Mouse (Mus musculus): ENCODE data around the gene Nckap1l. TPM values are rescaled to one million over a fixed set of nuclear protein-coding genes. Genes with fewer than 3 reads are reported as not detected.
"Not testable (repeated sequence)": the region's sequence is repeated elsewhere in the genome, so short reads cannot be mapped to it uniquely, and the experiment has no call there.

Gene Nckap1l
- 86.4 and 101 TPM in 2 replicates for total RNA-seq (2017)

DNA sequence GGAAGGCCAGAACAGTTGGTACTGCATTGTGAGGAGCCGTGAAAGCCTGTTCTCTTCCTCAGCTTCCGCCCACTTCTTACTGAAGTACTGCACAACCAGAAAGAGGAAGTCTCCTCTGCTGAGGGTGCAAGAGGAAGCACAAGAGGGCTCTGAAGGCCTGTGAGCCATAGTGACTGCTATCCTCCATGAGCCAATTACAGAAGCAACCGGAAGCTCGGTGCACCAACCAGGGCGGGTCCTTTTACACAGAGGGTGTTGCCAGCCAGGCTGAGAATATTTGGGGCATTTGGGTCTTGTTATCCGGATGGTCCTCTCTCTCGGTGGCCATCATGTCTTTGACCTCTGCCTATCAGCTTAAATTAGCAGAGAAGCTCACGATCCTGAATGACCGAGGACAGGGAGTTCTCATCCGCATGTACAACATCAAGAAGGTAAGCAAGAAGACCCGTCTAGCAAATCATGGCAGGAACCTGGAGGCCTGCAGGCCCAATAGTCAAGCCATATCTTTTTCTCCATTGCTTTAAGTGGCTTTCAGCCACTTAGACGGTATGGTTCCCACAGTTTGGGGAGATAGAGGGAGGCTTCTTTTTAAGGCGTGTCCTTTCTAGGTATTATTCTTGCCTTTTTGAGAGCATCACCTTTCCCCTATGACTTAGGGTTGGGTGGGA lies at the start of gene Nckap1l:
Gene Nckap1l (plus strand): TSS at position 244 of the 668 bp plus-strand sequence.
- peak; percentile 100 for ATAC-seq (replicated peaks; ENCODE audit: low read depth, poor library complexity, severe bottlenecking)

DNA sequence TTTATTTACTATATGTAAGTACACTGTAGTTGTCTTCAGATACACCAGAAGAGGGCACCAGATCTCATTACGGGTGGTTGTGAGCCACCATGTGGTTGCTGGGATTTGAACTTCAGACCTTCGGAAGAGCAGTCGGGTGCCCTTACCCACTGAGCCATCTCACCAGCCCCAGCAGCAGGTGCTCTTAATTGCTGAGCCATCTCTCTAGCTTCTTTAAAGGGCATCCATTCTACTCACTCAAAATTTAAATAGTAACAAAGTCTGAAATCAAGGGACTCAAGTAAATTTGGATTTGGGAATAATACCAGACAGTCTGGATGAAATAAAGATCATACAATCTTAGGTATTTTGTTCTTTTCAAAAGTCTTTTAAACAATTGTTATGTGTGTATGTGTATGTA lies 48.0 kb upstream of the Nckap1l start:
- not testable (repeated sequence) for ATAC-seq (replicated peaks; ENCODE audit: low read depth, poor library complexity, severe bottlenecking)

DNA sequence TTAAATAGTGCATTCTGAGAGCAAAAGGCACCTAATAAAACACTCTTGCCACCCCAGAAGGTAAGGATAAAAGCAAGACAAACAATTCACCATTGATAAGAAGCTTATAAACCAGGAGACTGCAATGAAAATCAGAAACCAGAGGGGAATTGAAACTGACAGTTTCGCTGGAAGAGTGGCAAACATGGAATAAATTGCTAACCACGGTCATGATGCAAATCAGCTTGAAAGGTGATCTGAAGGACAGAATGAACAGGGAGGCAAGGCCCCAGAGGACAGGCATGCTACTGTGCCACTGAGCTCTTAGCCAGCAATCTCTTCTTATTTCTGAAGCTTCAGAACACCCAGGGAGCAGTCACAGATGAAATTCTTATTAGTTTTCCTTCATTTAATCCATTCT lies 26.6 kb upstream of the Nckap1l start:
- ATAC-seq (replicated peaks; ENCODE audit: low read depth, poor library complexity, severe bottlenecking): no peak

DNA sequence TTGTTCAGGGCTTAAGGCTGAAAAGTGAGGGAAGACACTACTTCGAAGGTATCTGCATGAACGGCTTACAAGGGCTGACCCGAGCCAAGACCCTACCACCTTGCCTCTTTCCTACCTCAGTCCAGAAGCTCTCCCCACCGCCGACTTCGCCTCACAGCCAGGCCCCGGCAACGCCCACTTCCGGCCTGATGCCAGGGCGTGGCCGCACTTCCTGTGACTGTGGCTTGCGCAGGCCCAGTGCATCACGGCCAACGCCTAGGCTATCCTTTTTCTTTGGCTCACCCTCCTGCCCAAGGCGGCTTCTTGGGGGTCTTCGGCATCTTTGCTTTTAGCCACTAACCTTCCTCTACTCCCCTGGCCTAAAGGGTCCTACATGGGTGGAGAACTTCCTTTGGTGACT lies 23.4 kb upstream of the Nckap1l start, which contains the start of gene Gtsf1:
Gene Gtsf1 (minus strand): TSS at position 230 of the 400 bp plus-strand sequence.
- no peak for ATAC-seq (replicated peaks; ENCODE audit: low read depth, poor library complexity, severe bottlenecking)

DNA sequence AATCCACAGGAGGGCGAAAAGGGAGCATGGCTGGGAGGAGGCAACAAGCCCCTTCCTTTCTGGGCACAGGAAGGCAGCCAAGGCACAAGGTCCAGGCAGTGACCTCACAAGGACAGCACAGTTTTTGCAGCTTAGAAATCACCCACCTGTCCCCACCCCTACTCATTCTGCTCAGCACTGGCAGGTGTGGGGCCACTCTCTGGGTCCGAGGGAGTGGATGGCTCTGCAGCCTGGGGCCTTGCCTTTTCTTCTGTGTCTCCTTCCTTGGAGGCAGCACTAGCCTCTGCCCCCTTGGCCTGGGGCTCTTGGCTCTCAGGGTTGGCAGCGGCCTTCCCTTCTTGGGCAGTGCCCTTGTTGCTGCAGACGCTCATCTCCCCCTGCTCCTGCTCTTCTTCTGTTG lies 7.6 kb upstream of the Nckap1l start:
- ATAC-seq (replicated peaks; ENCODE audit: low read depth, poor library complexity, severe bottlenecking): not testable (repeated sequence)

DNA sequence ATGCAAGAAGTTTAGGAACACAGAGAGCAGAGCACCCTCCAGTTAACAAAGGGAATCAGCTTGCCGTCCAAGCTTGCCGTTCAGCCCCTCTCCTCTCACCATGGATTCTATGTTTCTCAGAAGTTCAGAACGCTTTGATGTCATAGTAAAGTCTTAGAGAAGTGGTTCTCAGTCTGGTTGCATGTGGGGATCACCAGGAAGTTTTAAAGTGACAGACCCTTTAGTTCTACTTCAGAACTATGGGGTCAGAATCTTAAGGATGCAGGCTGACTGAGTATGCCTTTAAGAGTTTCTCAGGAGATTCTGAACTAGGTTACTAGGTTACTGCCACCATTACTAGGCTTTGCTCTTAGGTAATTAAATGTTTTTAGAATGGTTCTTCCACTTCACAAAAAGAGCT lies 5.2 kb upstream of the Nckap1l start, which contains the start of gene Gtsf2:
Gene Gtsf2 (minus strand): TSS at position 101 of the 400 bp plus-strand sequence.
- no peak for ATAC-seq (replicated peaks; ENCODE audit: low read depth, poor library complexity, severe bottlenecking)

DNA sequence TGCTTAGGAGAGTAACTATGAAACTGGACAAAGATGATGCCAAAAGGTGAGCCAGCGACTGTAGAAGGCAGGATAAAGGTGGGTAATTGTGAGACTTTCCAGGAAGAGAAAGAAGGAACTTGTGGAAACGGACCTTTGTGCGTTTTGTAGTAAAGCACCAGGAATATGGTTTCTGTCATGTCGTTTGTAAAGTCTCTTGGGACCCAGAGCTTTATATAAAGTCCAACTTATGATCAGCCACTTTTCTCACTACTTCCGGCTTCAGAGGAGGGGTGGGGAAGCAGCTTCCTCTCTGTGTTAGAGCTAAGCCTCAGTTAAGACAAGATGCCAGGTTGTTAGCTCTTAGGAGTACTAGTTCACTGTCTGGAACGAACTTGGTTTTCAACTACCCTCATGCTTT lies 855 bp downstream of the Nckap1l start:
- ATAC-seq (replicated peaks; ENCODE audit: low read depth, poor library complexity, severe bottlenecking): no peak

DNA sequence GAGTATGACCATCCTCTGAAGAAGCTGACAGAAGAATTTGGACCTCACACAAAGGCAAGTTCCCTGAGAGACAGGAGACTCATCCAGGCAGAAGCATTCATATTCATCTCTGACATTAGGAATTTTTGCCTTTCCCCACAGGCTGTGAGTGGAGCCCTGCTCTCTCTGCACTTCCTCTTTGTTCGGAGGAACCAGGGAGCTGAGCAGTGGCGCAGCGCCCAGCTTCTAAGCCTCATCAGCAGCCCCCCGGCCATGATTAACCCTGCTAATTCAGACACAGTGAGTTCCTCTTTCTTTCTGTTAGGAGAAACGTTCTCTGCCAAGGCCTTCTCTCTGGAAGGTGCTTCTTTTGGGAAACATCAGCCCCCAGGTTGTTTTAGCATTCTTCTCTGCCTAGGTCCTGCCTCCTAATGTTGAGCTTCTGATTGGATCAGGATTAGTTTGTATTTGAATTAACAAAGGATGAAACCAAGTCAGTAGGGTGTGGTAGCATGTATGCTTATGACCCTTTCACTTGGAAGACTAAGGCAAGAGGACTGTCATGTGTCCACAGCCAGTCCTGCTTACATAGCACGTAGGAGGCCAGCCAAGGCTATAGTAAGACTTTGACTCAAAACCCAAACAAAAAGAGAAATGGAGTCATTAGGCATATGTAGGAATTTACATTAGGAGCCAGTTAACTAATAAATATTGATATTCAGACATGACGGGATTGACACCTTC lies 9.1 kb downstream of the Nckap1l start:
- peak; percentile 93 for ATAC-seq (replicated peaks; ENCODE audit: low read depth, poor library complexity, severe bottlenecking)

DNA sequence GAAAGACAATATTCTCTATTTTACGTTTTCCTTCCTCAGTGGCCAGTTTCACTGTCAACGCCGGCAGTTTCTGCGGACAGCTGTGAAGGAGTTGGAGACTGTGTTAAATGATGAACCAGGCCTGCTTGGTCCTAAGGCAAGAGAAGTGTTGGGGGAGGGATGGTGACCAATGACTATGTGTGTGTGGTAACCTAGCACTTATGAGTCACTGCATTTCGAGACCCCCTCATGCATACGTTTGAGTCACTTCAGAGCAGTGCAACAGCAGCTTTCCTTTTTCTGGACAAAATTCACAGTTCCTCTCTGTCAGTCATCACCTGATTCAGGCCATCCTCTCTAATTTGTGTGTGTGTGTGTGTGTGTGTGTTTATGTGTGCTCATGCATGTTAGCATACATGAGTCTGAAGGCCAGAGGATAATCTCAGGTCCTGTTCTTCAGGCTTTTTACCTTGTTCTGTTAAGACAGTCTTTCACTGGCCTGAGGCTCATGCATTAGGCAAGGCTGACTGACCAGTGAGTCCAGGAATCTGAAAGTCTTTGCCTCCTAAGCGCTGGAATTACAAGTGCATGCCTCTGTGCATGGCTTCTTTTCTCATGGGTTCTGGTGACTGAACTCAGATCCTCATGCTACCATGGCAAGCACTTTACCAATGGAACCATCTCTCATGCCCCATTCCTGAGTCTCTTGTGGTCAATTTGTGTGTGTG lies 18.0 kb downstream of the Nckap1l start:
- no peak for ATAC-seq (replicated peaks; ENCODE audit: low read depth, poor library complexity, severe bottlenecking)

DNA sequence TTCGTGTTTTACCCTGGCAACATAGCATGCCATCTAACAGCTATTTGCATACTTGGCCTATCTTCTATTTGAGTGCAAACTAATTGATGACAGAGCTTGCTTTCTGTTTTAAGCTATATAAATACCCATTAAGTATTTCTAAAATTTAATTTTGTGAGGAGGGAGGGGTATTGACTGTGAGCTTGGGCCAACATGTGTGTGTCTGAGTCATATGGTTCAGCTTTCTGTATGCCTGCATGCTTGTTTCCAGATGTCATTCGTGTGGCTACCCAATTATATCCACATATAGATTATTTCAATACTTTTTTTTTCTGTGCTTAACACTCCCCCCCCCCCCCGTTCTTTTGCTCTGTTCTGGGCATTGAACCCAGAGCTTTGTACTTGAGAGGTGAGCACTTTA lies 18.7 kb downstream of the Nckap1l start:
- no peak for ATAC-seq (replicated peaks; ENCODE audit: low read depth, poor library complexity, severe bottlenecking)

DNA sequence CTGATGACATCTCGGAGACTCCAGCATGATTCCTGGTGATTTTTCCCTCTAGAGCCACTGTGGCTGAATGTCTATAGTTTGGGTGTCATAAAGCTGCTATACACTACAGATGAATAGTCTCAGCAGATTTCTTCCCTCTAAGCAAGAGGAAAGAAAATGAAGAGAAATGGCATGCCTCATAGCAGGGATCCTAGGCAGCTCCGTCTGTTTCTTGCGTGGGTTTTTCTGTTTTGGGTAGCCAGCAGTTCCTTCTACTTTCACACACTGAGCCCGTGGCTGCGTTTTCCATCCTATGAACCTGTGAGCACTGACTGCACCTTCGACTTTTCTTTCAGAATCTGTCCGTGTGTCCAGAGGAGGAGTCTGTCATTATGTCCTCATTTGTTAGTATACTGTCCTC lies 19.6 kb downstream of the Nckap1l start:
- no peak for ATAC-seq (replicated peaks; ENCODE audit: low read depth, poor library complexity, severe bottlenecking)

DNA sequence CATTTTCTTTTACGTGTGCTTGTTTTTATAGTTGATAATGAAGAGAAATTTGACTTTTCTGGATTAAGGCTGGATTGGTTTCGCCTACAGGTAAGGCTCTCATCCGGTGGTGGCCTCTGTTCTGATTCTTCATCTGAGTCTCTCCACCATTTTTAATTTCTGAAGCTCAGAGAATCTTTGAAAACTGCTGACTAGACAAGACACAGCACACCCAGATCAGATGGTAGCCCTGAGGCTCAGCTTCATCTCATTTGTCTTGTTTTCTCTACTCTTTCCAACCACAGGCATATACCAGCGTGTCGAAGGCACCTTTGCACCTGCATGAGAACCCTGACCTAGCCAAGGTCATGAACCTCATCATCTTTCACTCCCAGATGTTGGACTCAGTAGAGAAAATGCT lies 20.2 kb downstream of the Nckap1l start:
- no peak for ATAC-seq (replicated peaks; ENCODE audit: low read depth, poor library complexity, severe bottlenecking)

DNA sequence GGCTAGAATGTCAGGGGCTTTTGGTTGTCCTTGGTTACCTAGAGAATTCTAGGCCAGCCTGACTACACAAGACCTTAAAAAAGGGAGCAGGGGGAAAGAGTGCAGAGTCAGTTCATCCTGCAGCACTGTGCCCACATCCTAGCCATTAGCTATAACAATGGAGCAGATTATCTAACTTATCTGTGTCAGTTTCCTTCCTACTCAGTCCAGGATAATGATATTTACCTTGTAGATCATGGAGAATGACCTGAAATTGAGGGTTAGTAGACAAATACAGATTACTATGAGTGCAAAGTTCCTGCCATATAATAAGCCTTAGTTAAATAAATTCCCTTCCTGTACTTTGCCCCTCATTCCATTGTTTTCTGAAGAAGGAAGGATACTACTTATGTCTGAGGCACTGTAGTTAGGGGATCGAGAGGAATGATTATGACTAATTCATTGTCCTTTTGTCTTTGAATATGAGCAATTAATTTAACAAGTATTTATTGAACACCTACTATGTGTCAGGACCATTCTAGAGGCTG lies 25.5 kb downstream of the Nckap1l start:
- ATAC-seq (replicated peaks; ENCODE audit: low read depth, poor library complexity, severe bottlenecking): no peak

DNA sequence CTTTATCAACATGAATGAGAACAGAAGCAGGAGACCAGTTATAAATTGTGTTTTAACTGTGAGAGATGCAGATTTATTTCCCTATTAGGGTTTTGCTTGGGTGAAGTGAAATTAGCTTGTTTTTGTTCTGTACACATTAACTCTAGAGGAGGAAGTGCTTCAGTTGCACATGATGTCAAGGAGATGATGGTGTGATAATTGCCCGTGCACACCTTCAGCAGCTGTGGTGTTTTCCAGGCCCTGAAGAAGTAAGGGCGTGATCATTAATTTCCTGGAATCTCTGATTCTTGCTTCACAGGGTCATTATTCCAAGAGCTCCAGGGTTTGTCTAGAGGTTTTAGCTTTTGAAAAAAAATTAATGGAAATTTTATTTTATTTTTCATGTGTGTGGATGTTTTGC lies 26.5 kb downstream of the Nckap1l start:
- no peak for ATAC-seq (replicated peaks; ENCODE audit: low read depth, poor library complexity, severe bottlenecking)

DNA sequence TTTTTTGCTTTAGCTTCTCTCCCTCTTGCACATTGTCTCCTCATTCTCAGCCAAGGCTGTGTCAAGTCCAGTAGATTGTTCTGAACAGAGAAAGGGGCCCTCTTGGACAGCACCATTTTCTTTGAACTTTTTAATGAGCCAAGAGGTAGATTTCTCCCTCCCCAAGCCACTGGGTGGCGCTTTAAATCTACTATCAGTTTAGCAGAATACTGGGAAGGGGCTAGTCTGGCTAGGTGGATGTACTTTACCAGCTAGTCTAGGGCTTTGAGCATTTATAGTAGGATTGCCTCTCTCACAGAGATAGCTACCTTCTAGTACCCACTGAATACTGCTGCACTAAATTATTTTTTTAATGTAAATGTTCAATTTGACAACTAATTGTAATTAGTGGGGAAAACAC lies 28.9 kb downstream of the Nckap1l start:
- ATAC-seq (replicated peaks; ENCODE audit: low read depth, poor library complexity, severe bottlenecking): no peak; the same call in 1 of the 2 replicates

DNA sequence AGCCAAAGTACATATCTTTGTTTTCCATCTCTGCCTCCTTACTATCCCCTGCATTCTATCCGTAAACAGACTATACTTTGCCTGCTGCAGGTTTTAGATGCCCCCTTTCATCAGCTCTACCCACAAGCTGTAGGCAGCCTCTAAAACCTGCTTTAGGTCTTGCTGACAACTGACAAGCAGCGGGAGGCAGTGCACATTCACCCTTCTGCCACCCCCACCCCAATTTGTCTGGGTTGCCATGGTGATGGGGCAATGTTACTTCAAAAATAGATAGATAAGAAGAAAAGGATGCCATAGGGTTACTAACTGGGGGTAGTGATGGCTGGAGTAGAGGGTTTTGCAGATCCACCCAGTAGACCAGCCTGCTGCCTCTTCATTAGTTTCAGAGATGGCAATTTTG lies 30.9 kb downstream of the Nckap1l start:
- no peak for ATAC-seq (replicated peaks; ENCODE audit: low read depth, poor library complexity, severe bottlenecking)

DNA sequence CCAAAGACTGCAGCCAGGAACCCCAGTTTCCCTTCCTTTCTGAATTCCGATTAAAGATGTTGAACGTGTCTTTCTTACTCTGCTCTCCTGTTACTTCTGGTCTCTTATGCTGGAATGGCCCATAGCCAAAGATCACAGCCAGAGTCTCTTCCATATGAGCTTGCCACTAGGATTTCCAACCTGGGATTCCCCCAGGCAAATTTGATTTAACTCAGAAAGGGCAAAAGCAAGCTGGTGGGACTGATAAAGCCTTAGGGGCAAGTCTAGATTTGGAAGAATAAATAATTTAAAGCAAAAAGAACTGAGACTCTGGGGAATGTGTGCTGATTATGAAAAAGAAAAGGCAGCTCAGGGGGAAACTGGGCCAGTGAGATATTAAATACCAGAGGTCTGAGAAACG lies 31.5 kb downstream of the Nckap1l start:
- ATAC-seq (replicated peaks; ENCODE audit: low read depth, poor library complexity, severe bottlenecking): no peak

DNA sequence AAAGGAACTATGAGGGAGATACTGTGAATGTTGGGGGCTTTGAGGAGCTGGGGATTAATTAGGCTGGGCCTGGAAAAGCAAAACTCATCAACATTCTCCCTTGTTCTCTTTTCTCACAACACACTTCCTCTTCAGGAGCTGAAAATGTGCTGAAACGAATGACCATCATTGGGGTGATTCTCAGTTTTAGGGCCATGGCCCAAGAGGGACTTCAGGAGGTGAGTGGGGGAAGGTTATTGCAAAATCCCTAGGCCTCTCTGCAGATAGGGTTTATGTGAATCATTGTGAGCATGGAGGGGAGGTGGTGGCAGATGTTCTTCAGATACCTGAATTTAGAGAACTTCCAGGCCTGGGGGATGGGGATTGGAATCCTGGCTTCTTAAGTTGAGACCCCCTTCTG lies 33.1 kb downstream of the Nckap1l start:
- ATAC-seq (replicated peaks; ENCODE audit: low read depth, poor library complexity, severe bottlenecking): no peak

DNA sequence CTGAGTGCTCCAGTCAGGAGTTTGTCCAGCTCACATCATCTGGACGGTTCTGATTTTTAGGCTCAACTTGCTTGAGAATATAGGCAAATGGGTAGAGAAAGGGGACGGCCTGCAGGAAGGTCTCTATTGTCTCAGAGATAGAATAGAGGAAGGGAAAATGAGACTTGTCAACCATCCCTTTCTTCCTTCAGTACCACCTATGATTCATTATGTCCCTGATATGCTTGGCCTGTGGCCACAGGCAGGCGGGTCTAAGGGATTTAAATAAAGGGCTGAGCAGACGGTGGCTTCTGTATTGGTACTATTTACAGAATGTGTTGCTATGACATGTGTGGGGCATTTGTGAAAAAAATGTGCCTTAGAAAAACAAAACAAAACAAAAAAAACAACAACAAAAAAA lies 34.7 kb downstream of the Nckap1l start:
- ATAC-seq (replicated peaks; ENCODE audit: low read depth, poor library complexity, severe bottlenecking): no peak

DNA sequence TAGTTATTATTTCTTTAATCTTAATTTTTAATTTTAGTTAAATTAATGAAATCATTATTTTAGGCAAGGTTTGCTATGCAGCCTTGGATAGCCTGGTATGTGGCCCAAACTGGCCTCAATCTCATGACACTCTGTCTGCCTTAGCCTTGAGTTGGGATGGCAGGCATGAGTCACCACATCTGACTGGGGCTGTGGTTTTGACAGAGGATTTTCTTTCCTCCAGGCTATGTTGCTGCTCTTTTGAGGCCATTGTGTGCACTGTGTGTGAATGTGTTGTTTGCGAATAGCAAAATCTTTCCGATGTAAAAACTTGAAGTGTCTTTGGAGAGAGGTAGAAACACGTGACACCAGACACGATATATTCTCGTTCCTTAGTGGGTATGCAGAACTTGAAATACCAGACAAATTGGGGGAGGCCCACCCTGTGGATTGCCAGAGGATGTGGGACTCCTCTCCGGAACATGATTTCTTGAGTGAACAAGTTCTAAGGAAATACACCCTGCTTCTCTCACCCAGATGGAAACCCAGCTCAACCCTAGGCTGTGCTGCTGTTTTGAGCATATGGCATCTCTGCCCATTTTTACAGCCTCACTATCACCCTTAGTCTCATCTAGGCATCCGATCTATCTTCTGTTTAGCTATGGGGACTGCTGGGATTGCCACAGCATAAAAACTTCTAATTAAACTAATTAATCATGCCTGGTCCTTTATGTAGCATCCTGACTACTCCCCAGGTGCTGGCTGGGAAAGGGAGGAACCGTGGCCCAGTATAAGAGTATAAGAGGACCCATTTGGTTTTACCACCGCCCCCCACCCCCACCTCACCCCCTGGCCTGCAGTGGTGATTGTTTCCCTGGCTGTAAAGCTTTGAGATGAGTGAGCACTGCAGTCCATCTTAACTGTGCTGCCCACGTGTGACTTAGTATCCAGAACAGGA lies 42.9 kb downstream of the Nckap1l start:
- no peak for ATAC-seq (replicated peaks; ENCODE audit: low read depth, poor library complexity, severe bottlenecking)
